Mouse (Mus musculus): ENCODE measurements around the gene 4930583I09Rik. TPM values are rescaled to one million over a fixed set of nuclear protein-coding genes. Genes with fewer than 3 reads are reported as not detected.

The 4930583I09Rik gene
- not detected in 2 replicates for polyA plus RNA-seq (2012; rRNA removed)

DNA sequence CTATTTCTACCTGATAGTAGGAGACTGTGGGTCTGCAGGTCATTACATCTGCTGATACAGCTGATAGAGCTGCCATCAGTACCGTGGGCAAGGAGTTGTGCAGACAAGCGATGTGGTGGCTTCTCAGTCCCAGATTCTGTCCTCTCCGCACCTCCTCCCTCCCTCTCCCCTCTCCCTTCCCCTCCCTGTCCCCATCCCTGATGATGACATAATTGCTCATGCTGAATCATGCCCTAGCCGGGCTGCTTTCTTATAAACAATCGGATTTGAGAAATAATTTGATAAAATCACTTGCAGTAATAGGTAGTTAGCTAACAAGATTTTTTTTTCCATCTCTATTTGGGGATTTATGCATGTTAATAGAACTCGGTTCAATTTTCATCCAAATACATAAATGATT lies at the start of gene 4930583I09Rik:
4930583I09Rik (minus strand) TSS at position 144 of the 400 bp plus-strand sequence.

Other genes starting within 250 kb of the 4930583I09Rik start
- 15.7 and 19.7 TPM in 2 replicates for gene Man2a1, start 235.3 kb downstream of the 4930583I09Rik start, polyA plus RNA-seq (2012; rRNA removed)